Mouse (Mus musculus): Measurements from ENCODE around the gene Tmprss3.

The Tmprss3 gene

GRCm38 (mm10) chr17:31195207-31195606, 3.6 kb downstream of the Tmprss3 start:
- no peak for DNase-seq (ENCODE audit: low read depth, low spot score)

- peak; percentile 13 for DNase-seq (ENCODE audit: low read depth, low spot score)
These were observed 5.4 kb downstream of the Tmprss3 start for GRCm38 (mm10) chr17:31193360-31193759.

DNA sequence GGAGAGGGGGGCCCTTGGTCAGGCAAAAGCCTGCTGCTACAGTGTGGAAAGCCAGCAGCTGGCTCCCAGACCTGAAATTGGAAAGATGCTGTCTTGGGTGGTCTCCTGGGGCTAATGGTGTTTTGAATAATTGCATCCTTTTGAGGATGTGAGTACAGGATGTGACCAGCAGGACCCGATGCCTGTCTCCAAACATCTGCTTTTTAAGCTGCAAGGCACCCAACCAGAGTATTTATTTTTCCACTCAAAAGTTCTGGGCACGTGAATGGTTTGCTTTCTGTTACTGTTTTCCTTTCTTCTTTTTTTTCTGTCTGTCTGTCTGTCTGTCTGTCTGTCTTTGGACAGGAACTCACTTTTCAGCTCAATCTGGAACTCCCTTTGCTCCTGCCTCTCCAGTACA, 6.1 kb downstream of the Tmprss3 start:
- peak; percentile 7 for DNase-seq (ENCODE audit: low read depth, low spot score)

- DNase-seq (ENCODE audit: low read depth, low spot score): no peak
These were observed 7.0 kb downstream of the Tmprss3 start for GRCm38 (mm10) chr17:31191825-31192224.

- peak; percentile 43 for DNase-seq (ENCODE audit: low read depth, low spot score)
These were observed 11.4 kb downstream of the Tmprss3 start for GRCm38 (mm10) chr17:31187370-31187769.

- DNase-seq (ENCODE audit: low read depth, low spot score): no peak
These were observed 14.3 kb downstream of the Tmprss3 start for GRCm38 (mm10) chr17:31184269-31184990.

DNA sequence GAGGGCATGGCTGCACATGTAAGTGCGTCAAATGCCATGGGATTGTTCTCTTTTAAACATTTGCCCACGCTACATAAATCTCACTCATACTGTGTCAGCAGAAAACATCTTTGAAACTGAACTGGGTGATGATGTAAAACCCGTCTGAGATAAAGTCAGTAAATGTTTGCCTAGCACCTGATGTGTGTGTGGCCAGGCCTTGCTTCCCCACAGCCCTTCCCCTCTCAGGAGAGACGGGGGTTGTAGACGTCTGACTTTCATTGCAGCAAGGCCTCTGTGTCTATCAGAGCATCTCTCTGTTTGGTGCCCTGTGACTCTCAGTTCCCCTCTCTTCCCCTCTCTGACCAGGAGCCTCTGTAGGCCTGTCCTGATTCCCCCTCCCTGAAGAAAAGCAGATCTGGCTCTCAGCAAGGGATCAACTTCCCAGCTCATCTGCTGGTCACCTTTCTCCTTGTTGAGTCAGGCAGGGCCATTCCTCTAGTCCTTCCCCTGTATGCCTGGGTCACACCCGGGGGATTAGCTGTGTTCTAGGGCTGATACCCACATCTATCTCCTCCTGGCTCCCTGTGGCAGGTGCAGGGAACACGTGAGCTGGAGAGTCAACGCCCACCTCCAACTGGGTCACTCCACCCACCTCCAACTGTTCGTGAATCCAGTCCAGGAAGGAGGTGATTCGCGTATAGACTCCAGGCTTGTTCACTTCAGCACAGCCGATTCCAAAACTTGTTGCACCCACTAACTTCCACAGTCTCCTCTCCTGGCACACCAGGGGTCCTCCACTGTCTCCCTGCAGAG, 15.4 kb downstream of the Tmprss3 start:
- DNase-seq (ENCODE audit: low read depth, low spot score): no peak

GRCm38 (mm10) chr17:31181490-31181889, 17.3 kb downstream of the Tmprss3 start:
- no peak for DNase-seq (ENCODE audit: low read depth, low spot score)

DNA sequence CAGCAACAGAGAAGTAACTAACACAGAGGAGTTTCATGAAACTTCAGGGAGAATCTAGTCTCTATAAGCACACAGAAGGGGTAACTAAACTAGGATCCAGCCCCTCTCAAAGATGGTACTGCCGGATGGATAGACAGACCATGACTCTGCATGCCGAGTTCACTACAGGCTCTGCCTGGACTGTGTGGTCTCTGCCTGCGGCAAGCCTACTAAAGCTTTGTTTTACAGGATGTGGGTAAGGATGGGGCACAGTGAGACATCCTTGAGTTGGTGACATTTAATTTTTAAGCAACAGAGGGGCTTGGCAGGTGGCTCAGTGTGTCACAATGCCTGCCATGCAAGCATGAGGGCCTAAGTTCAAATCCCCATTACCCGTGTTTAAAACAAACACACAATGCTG, 22.5 kb downstream of the Tmprss3 start:
- no peak for DNase-seq (ENCODE audit: low read depth, low spot score)

DNA sequence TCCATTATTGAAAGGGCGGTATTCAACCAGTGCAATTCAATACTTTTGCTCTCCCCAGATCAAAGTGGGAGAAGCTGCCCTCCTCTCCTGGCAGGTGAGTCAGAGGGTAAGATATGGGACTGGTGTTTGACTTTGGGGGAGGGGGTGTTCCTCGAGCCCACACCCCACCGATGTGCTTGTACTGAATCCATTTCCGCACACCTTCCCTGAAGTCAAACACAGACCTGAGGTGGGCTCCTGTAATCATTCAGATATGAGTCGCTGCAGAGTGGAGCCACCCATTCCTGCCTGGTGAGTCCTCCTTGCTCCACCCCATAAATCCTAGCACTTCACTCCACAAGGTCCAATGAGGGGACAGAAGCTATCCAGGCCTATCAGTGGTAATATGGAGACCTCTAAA, 29.0 kb downstream of the Tmprss3 start:
- no peak for DNase-seq (ENCODE audit: low read depth, low spot score)

DNA sequence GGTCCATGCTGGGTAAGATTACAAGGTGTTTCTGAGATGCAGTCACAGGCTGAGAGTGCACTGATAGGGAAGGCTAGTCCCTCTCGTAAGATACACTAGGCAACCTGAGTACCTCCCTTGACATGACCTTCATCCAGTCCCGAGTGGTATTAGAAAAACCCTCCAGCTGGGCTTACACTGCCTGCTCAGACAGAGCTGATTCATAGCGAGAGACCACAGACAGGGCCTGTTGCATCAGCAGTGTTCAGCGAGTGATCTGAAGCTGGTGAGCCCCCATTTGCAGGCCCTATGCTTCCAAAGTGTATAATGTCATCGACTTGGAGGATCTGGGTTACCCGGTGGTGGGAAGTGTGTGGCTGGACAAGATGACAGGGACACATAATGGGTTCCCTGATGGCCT, 33.6 kb downstream of the Tmprss3 start, which contains the start of gene Tff1:
TSS of gene Tff1 (minus strand) at position 151 of the 400 bp plus-strand sequence.
- DNase-seq (ENCODE audit: low read depth, low spot score): no peak

DNA sequence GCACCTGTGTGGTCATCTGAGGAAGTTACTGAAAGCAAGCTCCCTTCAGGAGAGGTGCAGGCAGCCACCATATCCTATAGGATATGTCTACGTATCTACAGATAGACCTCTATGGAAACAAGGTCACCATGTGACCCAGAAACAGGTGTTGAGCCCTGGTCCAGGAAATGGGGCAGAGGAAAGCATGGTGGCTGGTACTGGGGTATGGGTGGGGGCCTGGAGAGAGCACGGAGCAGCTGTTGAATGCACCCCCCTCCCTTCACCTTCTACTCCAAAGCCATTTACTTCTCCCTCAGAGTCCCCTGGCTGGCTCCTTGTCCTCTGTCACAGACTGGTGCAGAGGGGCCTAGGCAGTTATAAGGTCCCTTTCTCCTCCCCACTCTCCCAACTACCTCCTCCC, 35.0 kb downstream of the Tmprss3 start:
- DNase-seq (ENCODE audit: low read depth, low spot score): no peak

- no peak for DNase-seq (ENCODE audit: low read depth, low spot score)
These were observed 36.2 kb downstream of the Tmprss3 start for GRCm38 (mm10) chr17:31162607-31163006.

DNA sequence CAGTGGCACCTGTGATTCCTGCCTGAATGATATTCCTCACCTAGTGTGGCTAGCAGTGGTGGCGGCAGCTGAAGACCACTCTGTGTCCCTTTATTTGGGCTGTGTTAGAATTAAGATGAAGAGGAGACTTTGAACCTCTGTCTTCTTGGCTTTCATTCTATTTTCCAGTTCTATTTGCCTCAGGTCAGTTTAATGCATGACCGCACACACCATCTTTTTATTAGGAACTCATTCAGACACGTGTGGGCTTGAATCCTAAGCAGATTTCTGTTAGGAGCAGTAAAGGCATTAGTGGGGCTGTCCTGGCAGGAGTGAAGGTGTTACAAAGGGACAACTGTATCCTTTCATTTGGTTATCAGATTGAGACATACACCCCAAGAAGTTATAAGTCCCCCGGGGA, 38.5 kb downstream of the Tmprss3 start:
- DNase-seq (ENCODE audit: low read depth, low spot score): no peak

DNA sequence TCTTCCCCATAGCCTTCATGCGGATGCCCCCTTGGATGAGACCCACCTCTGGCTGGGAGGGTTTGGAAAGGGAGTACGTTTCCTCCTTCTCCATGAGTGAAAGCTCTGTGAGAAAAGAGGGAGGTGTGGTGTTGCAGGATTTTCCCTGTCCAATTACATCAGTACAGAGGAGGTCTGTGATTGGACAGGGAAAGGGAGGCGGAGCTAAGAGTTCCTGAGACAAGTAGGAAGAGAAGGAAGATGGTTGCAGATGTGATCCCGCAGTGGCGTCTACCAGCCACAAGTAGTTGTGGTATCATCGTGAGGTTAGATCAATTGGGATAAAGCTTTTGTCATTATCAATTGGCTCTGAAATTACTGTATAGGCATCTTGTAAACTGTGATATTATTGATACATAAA, 40.9 kb downstream of the Tmprss3 start:
- DNase-seq (ENCODE audit: low read depth, low spot score): no peak

GRCm38 (mm10) chr17:31153785-31154184, 45.0 kb downstream of the Tmprss3 start:
- no peak for DNase-seq (ENCODE audit: low read depth, low spot score)

GRCm38 (mm10) chr17:31152966-31153499, 45.7 kb downstream of the Tmprss3 start:
- DNase-seq (ENCODE audit: low read depth, low spot score): no peak

DNA sequence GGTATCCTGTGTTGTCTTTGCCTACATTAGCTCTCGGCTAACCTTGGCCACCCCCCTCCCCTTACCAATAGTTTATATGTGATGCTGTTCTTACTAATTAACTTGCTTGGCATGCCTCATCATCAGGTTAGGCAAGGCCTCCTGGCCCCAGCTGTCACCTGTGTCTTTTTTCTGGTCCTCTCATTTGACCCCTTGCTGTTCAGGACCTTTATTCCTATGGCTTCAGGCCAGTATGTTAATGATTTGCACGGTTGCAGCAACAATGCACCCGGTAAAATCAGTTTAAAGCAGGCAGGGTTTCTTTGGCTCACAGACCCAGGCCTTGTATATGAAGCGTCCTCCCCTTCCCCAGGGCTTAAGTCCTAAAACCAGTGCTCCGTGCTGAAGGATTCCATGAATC, 46.3 kb downstream of the Tmprss3 start:
- no peak for DNase-seq (ENCODE audit: low read depth, low spot score)

GRCm38 (mm10) chr17:31145998-31146397, 52.8 kb downstream of the Tmprss3 start:
- DNase-seq (ENCODE audit: low read depth, low spot score): no peak

GRCm38 (mm10) chr17:31144040-31145037, 54.4 kb downstream of the Tmprss3 start, which contains the start of gene Tff2:
Tff2 (minus strand) TSS chr17:31144282.
- DNase-seq (ENCODE audit: low read depth, low spot score): no peak

DNA sequence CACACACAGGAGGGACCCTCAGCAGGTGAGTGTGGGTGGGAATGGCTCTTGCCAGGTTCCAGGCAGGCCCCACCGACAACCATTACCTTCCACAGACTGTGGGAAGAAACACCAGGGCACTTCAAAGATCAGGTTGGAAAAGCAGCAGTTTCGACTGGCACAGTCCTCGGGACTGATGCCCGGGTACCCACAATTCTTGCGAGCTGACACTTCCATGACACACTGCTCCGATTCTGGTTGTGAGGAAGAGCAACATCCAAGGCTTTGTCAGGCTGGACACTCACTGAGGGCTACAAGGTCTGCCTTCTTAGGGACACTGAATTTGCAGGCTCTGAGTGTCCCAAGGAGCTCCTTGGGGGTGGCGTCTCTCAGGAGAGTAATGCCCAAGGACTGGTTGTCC, 56.7 kb downstream of the Tmprss3 start:
- DNase-seq (ENCODE audit: low read depth, low spot score): no peak

All from skeletal muscle tissue, adult 2 months (tissue).